Mouse (Mus musculus) forebrain, embryonic 15.5 days (tissue): ENCODE measurements around the gene Zfp512. TPM values are rescaled to one million over a fixed set of nuclear protein-coding genes. Genes with fewer than 3 reads are reported as not detected.

Experiments
- polyA plus RNA-seq: library from polyadenylated mRNA; unstranded; fragments of >200 nt; fragmentation: Nextera tagmentation; extraction: Ambion mirVana; gene quantifications from 2 replicates; pipeline ENCODE4 v1.2.1, GENCODE M21; 2015

Gene Zfp512
- polyA plus RNA-seq, 1 experiment from 2014 or later: 122 TPM

Other genes with a start within 250 kb of the Zfp512 start
- 170 TPM in 2 replicates for gene Ppm1g, start 231.7 kb upstream of the Zfp512 start, polyA plus RNA-seq
- gene Nrbp1, start 211.6 kb upstream of the Zfp512 start, polyA plus RNA-seq: 156 and 157 TPM in 2 replicates
- gene Gm9970, start 211.2 kb upstream of the Zfp512 start, polyA plus RNA-seq: 0.34 TPM in 1 of 2 replicates, not detected in the other
- gene Krtcap3, start 200.7 kb upstream of the Zfp512 start, polyA plus RNA-seq: 1.7 and 2.4 TPM in 2 replicates
- 36.0 and 38.0 TPM in 2 replicates for gene Ift172, start 161.3 kb upstream of the Zfp512 start, polyA plus RNA-seq
- 89.2 and 90.3 TPM in 2 replicates for gene Fndc4, start 156.4 kb upstream of the Zfp512 start, polyA plus RNA-seq
- gene Gckr, start 155.0 kb upstream of the Zfp512 start, polyA plus RNA-seq: 0.27 and 0.45 TPM in 2 replicates
- not detected in 2 replicates for gene 4930548H24Rik, start 33.3 kb downstream of the Zfp512 start, polyA plus RNA-seq
- gene Gpn1, start 42.3 kb downstream of the Zfp512 start, polyA plus RNA-seq: 82.0 TPM in 2 replicates
- gene Slc4a1ap, start 74.6 kb downstream of the Zfp512 start, polyA plus RNA-seq: 33.0 and 36.5 TPM in 2 replicates
- 29.1 and 29.9 TPM in 2 replicates for gene Supt7l, start 75.4 kb downstream of the Zfp512 start, polyA plus RNA-seq
- 204 and 220 TPM in 2 replicates for gene Mrpl33, start 144.5 kb downstream of the Zfp512 start, polyA plus RNA-seq
- 1.4 and 2.4 TPM in 2 replicates for gene Rbks, start 245.2 kb downstream of the Zfp512 start, polyA plus RNA-seq
- 46.9 and 55.1 TPM in 2 replicates for gene Babam2, start 245.3 kb downstream of the Zfp512 start, polyA plus RNA-seq